Mouse (Mus musculus): ENCODE results near the gene Fcho1.

GRCm38 (mm10) chr8:71682832-71683231 lies 42.7 kb downstream of the Fcho1 start:
- TF ChIP-seq GATA1 (IDR thresholded peaks at IDR 0.05; ENCODE audit: borderline replicate concordance, low read length), result no peak
- TF ChIP-seq FLI1 (IDR thresholded peaks at IDR 0.05; ENCODE audit: low read length), result no peak

All from megakaryocyte, embryonic 14.5 days (primary cell).